Mouse (Mus musculus): Measurements from ENCODE around the gene Gm9117.
"Not testable (repeated sequence)": the region's sequence is repeated elsewhere in the genome, so short reads cannot be mapped to it uniquely, and the experiment has no call there.

Gene Gm9117

DNA sequence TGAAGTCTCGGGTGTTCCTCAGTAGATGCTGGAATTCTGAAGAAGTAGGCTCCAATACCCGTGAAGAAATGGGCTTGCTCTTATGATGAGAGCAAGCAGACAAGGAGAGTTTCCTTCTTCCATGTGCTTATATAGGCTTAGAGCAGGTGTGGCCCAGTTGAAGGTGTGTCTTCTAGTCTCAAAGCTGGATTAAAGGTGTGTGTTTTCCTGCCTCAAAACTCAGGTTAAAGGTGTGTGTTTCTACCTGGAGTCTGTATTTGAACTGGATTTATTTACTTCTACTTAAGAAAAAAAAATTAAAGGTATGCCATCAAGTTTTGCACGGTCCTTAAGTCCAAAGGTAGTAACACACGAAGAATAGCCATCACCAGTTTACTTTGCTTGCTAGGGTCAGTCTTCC is at the start of gene Gm9117:
Gm9117 (minus strand) TSS at position 101 of the 400 bp plus-strand sequence.
- not testable (repeated sequence) for DNase-seq

- DNase-seq, result not testable (repeated sequence)
Measured at GRCm38 (mm10) chr3:93968938-93969337, 25.6 kb upstream of the Gm9117 start.

GRCm38 (mm10) chr3:93961214-93961613 is 17.9 kb upstream of the Gm9117 start, which contains the start of gene Tdpoz5:
Gene Tdpoz5, minus strand, starts transcription at chr3:93961314.
- DNase-seq, result not testable (repeated sequence)

DNA sequence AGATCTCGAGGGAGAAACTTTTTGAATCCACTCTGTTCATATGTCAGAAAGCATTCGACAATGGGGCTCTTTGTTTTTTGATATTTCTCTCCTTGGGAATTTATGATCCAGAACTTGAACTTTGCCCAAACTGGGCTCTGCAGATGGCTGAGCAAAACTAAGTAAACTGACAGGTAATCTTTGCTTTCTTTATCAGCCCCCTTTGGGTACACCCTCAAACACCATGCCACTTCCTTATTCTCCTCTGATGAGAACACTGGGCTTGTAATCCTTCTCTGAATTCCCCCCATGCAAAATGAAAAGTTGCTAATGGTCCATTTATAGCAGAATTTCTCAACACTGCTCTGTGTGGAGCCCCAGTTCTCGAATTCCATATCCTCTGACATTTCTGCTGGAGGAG is 5.0 kb downstream of the Gm9117 start:
- not testable (repeated sequence) for DNase-seq

Data from lung, postnatal 36 days (tissue).